Comparison of ENCODE assay signal across 11 mouse cellular contexts in genomic region chr11:101269577-101270116, GRCm38 (mm10). TPM values are rescaled to one million over a fixed set of nuclear protein-coding genes. Genes with fewer than 3 reads are reported as not detected.
DNase-seq lines count a peak whose midpoint lies in the region; ATAC-seq and TF ChIP-seq lines count a peak whose summit lies in the region.
"Had no signal": no experiment of that assay in that cellular context is flagged by ENCODE, and none has a peak within 500 bp of the region (broad histone marks: within the 10 kb centered on the region; RNA-seq: fewer than 3 reads in every experiment).

No protein-coding gene starts in this region.

- ATAC-seq in kidney, embryonic 16.5 days (ENCODE audit: low FRiP score, low TSS enrichment) = 0 out of 2 replicates have a peak, but pooled peaks have one; percentile 43
- ATAC-seq in intestine, embryonic 16.5 days = peak; percentile 77
- no peak for ATAC-seq in midbrain, postnatal 0 days (ENCODE audit: low FRiP score)

- WGBS in kidney, embryonic 16.5 days = 17% methylated on average over 10 of the region's 10 CpGs
- 20% methylated on average over 10 of the region's 10 CpGs for WGBS in intestine, embryonic 16.5 days
- 22% methylated on average over 10 of the region's 10 CpGs for WGBS in midbrain, postnatal 0 days

- DNase-seq in kidney, postnatal 10 days = no peak
- DNase-seq in embryo, embryonic 10.5 days (ENCODE audit: low spot score) = peak; percentile 62
- peak; percentile 62 for DNase-seq in midbrain, postnatal 0 days (ENCODE audit: low spot score)
- DNase-seq in thymus, postnatal 25 days = no peak
- DNase-seq in frontal cortex, postnatal 10 days (ENCODE audit: low spot score in 2 of 2) = no peak
- DNase-seq in spleen, postnatal 36 days (ENCODE audit: low spot score in 2 of 2) = no peak
- DNase-seq: right cerebral cortex, adult 18-20 months; thymus, postnatal 14 days had no signal

- peaks cover 20% of the 10 kb centered on the region for H3K4me1 ChIP-seq in kidney, embryonic 16.5 days (ENCODE audit: insufficient read depth, low read length)
- H3K4me1 ChIP-seq in intestine, embryonic 16.5 days (ENCODE audit: control insufficient read depth, insufficient read depth, low read length) = peaks cover 11% of the 10 kb centered on the region
- peaks cover 5% of the 10 kb centered on the region; the same call in 1 of the 2 replicates for H3K4me1 ChIP-seq in midbrain, postnatal 0 days (ENCODE audit: insufficient read depth, low read length)

- TF ChIP-seq CTCF in midbrain, postnatal 0 days (IDR thresholded peaks at IDR 0.05) = no peak

- no peak overlapping the region for H3K9ac ChIP-seq in kidney, embryonic 16.5 days (replicated peaks; ENCODE audit: low read length)
- no peak overlapping the region for H3K9ac ChIP-seq in intestine, embryonic 16.5 days (ENCODE audit: low read depth, low read length)
- peak overlapping the region; percentile 36; the same call in 1 of the 2 replicates for H3K9ac ChIP-seq in midbrain, postnatal 0 days (replicated peaks; ENCODE audit: low read length, poor library complexity, severe bottlenecking)

- H3K4me2 ChIP-seq in kidney, embryonic 16.5 days (replicated peaks; ENCODE audit: low read depth, low read length) = no peak overlapping the region
- H3K4me2 ChIP-seq in intestine, embryonic 16.5 days (ENCODE audit: low read depth, low read length) = no peak overlapping the region
- H3K4me2 ChIP-seq in midbrain, postnatal 0 days (ENCODE audit: low read depth, low read length, poor library complexity, severe bottlenecking) = 0 out of 2 replicates have a peak overlapping the region, but pooled peaks have one; percentile 12

- peaks cover 3% of the 10 kb centered on the region; the same call in 1 of the 2 replicates for H3K36me3 ChIP-seq in kidney, embryonic 16.5 days (ENCODE audit: insufficient read depth, low read length)
- H3K36me3 ChIP-seq in intestine, embryonic 16.5 days (ENCODE audit: control insufficient read depth, insufficient read depth, low read length) = no peaks in the 10 kb centered on the region
- no peaks in the 10 kb centered on the region for H3K36me3 ChIP-seq in midbrain, postnatal 0 days (ENCODE audit: insufficient read depth, low read length)

- no peak overlapping the region for H3K27ac ChIP-seq in kidney, embryonic 16.5 days (ENCODE audit: low read length)
- H3K27ac ChIP-seq in intestine, embryonic 16.5 days (ENCODE audit: low read length) = no peak overlapping the region
- peak overlapping the region; percentile 43; the same call in 1 of the 2 replicates for H3K27ac ChIP-seq in midbrain, postnatal 0 days (ENCODE audit: low read depth, low read length)
- H3K27ac ChIP-seq: kidney, postnatal 0 days had no signal

- no peak overlapping the region for H3K4me3 ChIP-seq in kidney, embryonic 16.5 days (ENCODE audit: low read length)
- H3K4me3 ChIP-seq in intestine, embryonic 16.5 days (ENCODE audit: low read length) = no peak overlapping the region
- no peak overlapping the region for H3K4me3 ChIP-seq in midbrain, postnatal 0 days (ENCODE audit: low read depth, low read length)

- peaks cover 8% of the 10 kb centered on the region; the same call in 1 of the 2 replicates for H3K27me3 ChIP-seq in kidney, embryonic 16.5 days (ENCODE audit: insufficient read depth, low read length)
- H3K27me3 ChIP-seq in intestine, embryonic 16.5 days (replicated peaks; ENCODE audit: control insufficient read depth, insufficient read depth, low read length) = no peaks in the 10 kb centered on the region
- H3K27me3 ChIP-seq in midbrain, postnatal 0 days (ENCODE audit: insufficient read depth, low read length) = peaks cover 11% of the 10 kb centered on the region; the same call in 1 of the 2 replicates

- H3K9me3 ChIP-seq in kidney, embryonic 16.5 days (ENCODE audit: low read length) = no peaks in the 10 kb centered on the region
- no peaks in the 10 kb centered on the region for H3K9me3 ChIP-seq in intestine, embryonic 16.5 days (ENCODE audit: control insufficient read depth, low read length)
- H3K9me3 ChIP-seq in midbrain, postnatal 0 days (ENCODE audit: low read length) = no peaks in the 10 kb centered on the region

RNA-seq across cellular contexts. Expression of gene Cntd1, which starts 9.2 kb away (rescaled TPM):
- 1.7 and 3.2 TPM in 2 replicates for polyA plus RNA-seq in kidney, embryonic 16.5 days (2015; fragmentation: Nextera tagmentation; extraction: Ambion mirVana)
- 0.84 and 1.0 TPM in 2 replicates for polyA plus RNA-seq in intestine, embryonic 16.5 days (2015; fragmentation: Nextera tagmentation; extraction: Ambion mirVana)
- not detected in 2 replicates for total RNA-seq in midbrain, postnatal 0 days (2014; rRNA removed)
- 0.25 and 0.42 TPM in 2 replicates for polyA plus RNA-seq in midbrain, postnatal 0 days (2015; fragmentation: Nextera tagmentation; extraction: Ambion mirVana)

RNA-seq across cellular contexts. Expression of gene Coa3, which starts 9.3 kb away (rescaled TPM):
- 197 and 200 TPM in 2 replicates for polyA plus RNA-seq in kidney, embryonic 16.5 days (2015; fragmentation: Nextera tagmentation; extraction: Ambion mirVana)
- polyA plus RNA-seq in intestine, embryonic 16.5 days (2015; fragmentation: Nextera tagmentation; extraction: Ambion mirVana) = 258 and 278 TPM in 2 replicates
- total RNA-seq in midbrain, postnatal 0 days (2014; rRNA removed) = 136 and 168 TPM in 2 replicates
- 204 and 229 TPM in 2 replicates for polyA plus RNA-seq in midbrain, postnatal 0 days (2015; fragmentation: Nextera tagmentation; extraction: Ambion mirVana)

RNA-seq across cellular contexts. Expression of gene Wnk4, which starts 9.3 kb away (rescaled TPM):
- 30.5 and 39.5 TPM in 2 replicates for polyA plus RNA-seq in kidney, embryonic 16.5 days (2015; fragmentation: Nextera tagmentation; extraction: Ambion mirVana)
- 10.2 and 10.8 TPM in 2 replicates for polyA plus RNA-seq in intestine, embryonic 16.5 days (2015; fragmentation: Nextera tagmentation; extraction: Ambion mirVana)
- 4.2 and 8.1 TPM in 2 replicates for total RNA-seq in midbrain, postnatal 0 days (2014; rRNA removed)
- 7.5 and 9.2 TPM in 2 replicates for polyA plus RNA-seq in midbrain, postnatal 0 days (2015; fragmentation: Nextera tagmentation; extraction: Ambion mirVana)

RNA-seq across cellular contexts. Expression of gene Vps25, which starts 16.1 kb away (rescaled TPM):
- polyA plus RNA-seq in kidney, embryonic 16.5 days (2015; fragmentation: Nextera tagmentation; extraction: Ambion mirVana) = 154 TPM in 2 replicates
- polyA plus RNA-seq in intestine, embryonic 16.5 days (2015; fragmentation: Nextera tagmentation; extraction: Ambion mirVana) = 152 and 155 TPM in 2 replicates
- 77.3 and 82.3 TPM in 2 replicates for total RNA-seq in midbrain, postnatal 0 days (2014; rRNA removed)
- polyA plus RNA-seq in midbrain, postnatal 0 days (2015; fragmentation: Nextera tagmentation; extraction: Ambion mirVana) = 130 and 144 TPM in 2 replicates

RNA-seq across cellular contexts. Expression of gene Ramp2, which starts 23.8 kb away (rescaled TPM):
- 246 and 270 TPM in 2 replicates for polyA plus RNA-seq in kidney, embryonic 16.5 days (2015; fragmentation: Nextera tagmentation; extraction: Ambion mirVana)
- 87.8 and 95.1 TPM in 2 replicates for polyA plus RNA-seq in intestine, embryonic 16.5 days (2015; fragmentation: Nextera tagmentation; extraction: Ambion mirVana)
- 55.0 and 67.5 TPM in 2 replicates for total RNA-seq in midbrain, postnatal 0 days (2014; rRNA removed)
- polyA plus RNA-seq in midbrain, postnatal 0 days (2015; fragmentation: Nextera tagmentation; extraction: Ambion mirVana) = 95.3 and 103 TPM in 2 replicates

Comparison
In these comparisons a context has a peak if more than half of its experiments do, and no peak if none do; other contexts are left out.
1. DNase-seq: peak in embryo, embryonic 10.5 days (single experiment) and midbrain, postnatal 0 days (single experiment); none in kidney, postnatal 10 days (single experiment), thymus, postnatal 25 days (single experiment), frontal cortex, postnatal 10 days (0 of 2) and spleen, postnatal 36 days (0 of 2).